Mouse (Mus musculus) kidney, embryonic 16.5 days (tissue): ENCODE data around the gene Nlk. TPM values are rescaled to one million over a fixed set of nuclear protein-coding genes. Genes with fewer than 3 reads are reported as not detected.
A peak's percentile ranks its signal among the peaks of the same experiment; 100 is the strongest.

ENCODE experiments used
- ATAC-seq: fragments of 200-750 bp; cut with Nextera tagmentation; 2 replicates; pipeline ENCODE4 v1.8.0; 2017; ENCODE audit warnings: moderate TSS enrichment; ENCODE audit not compliant: low FRiP score, low TSS enrichment
- H3K27ac ChIP-seq: fragments of 300-500 bp; sonication (generic); 2 replicates; pipeline ENCODE4 v1.5.1; 2014; ENCODE audit warnings: low read length
- H3K27me3 ChIP-seq: fragments of 300-500 bp; sonication (generic); 2 replicates; pipeline ENCODE4 v1.6.1; 2014; ENCODE audit warnings: low read length, control low read depth, mixed read lengths; ENCODE audit not compliant: insufficient read depth
- H3K36me3 ChIP-seq: fragments of 300-500 bp; sonication (generic); 2 replicates; pipeline ENCODE4 v1.6.1; 2014; ENCODE audit warnings: low read length, control low read depth, mixed read lengths; ENCODE audit not compliant: insufficient read depth
- H3K4me1 ChIP-seq: fragments of 300-500 bp; sonication (generic); 2 replicates; pipeline ENCODE4 v1.6.1; 2014; ENCODE audit warnings: low read length, control low read depth, mixed read lengths; ENCODE audit not compliant: insufficient read depth
- H3K4me2 ChIP-seq: fragments of 300-500 bp; sonication (generic); replicated peaks from 2 replicates; pipeline ENCODE4 v1.6.1; 2014; ENCODE audit warnings: low read depth, low read length
- H3K4me3 ChIP-seq: fragments of 300-500 bp; sonication (generic); 2 replicates; pipeline ENCODE4 v1.5.1; 2014; ENCODE audit warnings: mild to moderate bottlenecking, low read length
- H3K9ac ChIP-seq: fragments of 300-500 bp; sonication (generic); replicated peaks from 2 replicates; pipeline ENCODE4 v1.6.1; 2014; ENCODE audit warnings: low read length
- H3K9me3 ChIP-seq: fragments of 300-500 bp; sonication (generic); 2 replicates; pipeline ENCODE4 v1.6.1; 2016; ENCODE audit warnings: low read length, control low read depth
- WGBS: fragments of 180-500 bp; shearing (Covaris S2); extraction: QIAGEN DNeasy Blood & Tissue Kit; methylation state at CpG from one replicate; pipeline ENCODE4 v1.1.7; 2014; 5-methylcytosine and 5-hydroxymethylcytosine counted together
- polyA plus RNA-seq: library from polyadenylated mRNA; unstranded; fragments of >200 nt; fragmentation: Nextera tagmentation; extraction: Ambion mirVana; gene quantifications from 2 replicates; pipeline ENCODE4 v1.2.1, GENCODE M21; 2015

Gene Nlk
- 14.3 and 16.3 TPM in 2 replicates for polyA plus RNA-seq

GRCm38 (mm10) chr11:78696777-78697752, at the start of gene Nlk:
Nlk (minus strand) TSS chr11:78697373.
- Histone ChIP-seq H3K4me2 (peak within 1 kb of the TSS; percentile 57), H3K4me1 (peaks cover 28% of the 10 kb centered on the region), H3K9ac (peak within 1 kb of the TSS; percentile 86), H3K36me3 (no peaks in the 10 kb centered on the region), H3K9me3 (no peaks in the 10 kb centered on the region), H3K27me3 (no peaks in the 10 kb centered on the region), H3K4me3 (peak within 1 kb of the TSS; percentile 88), H3K27ac (peak within 1 kb of the TSS; percentile 82)
- WGBS = under 1% methylated on average over 51 of the region's 65 CpGs
- peak; percentile 100 for ATAC-seq

DNA sequence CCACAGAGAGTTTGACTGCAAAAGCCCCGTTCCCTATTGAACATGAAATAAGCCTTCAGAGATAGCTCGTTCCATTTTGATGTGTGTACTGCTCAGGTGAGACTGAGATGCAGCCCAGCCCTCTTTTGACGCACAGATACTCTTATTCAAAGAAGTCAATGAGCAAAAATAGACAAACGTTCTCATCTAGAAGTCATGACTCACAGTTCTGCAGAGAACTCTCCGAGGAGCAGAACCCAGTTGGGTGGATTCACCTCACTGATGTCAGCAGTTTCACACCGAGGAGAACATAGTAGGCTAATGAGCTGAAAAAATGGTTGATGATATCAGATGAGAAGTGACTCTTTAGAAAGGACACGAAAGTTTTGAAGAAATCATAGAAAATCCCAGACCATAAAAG, 49.1 kb upstream of the Nlk start:
- Histone ChIP-seq H3K27ac (no peak overlapping the region), H3K9me3 (no peaks in the 10 kb centered on the region), H3K4me1 (peaks cover 7% of the 10 kb centered on the region), H3K4me2 (no peak overlapping the region), H3K4me3 (no peak overlapping the region), H3K27me3 (no peaks in the 10 kb centered on the region), H3K36me3 (no peaks in the 10 kb centered on the region; the same call in 1 of the 2 replicates), H3K9ac (no peak overlapping the region)
- no peak for ATAC-seq
- WGBS = 87% methylated on average over 7 of the region's 7 CpGs

DNA sequence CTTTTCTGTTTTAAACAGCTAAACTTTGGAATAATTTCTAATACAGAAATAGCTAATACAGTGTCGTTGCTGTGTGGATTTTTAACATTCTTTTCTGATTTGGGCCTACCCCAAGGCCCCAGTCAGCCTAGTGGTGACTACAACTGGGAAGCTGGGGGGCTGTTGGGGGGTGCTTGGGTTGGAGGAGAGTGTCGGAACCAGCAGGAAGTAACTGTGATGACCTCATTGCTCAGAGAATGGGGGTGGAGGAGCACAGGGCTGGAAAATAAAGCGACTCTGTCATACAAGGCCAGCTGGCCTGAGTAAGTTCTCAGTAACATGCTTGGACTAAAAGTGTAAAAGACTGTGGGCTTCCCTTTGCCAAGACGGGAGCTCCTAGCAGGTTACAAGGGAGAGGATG, 48.3 kb upstream of the Nlk start:
- WGBS = 50% methylated on average over 4 of the region's 4 CpGs
- no peaks in the 10 kb centered on the region; the same call in 1 of the 2 replicates for H3K36me3 ChIP-seq
- no peak for ATAC-seq
- H3K4me3 ChIP-seq = no peak overlapping the region
- no peaks in the 10 kb centered on the region for H3K9me3 ChIP-seq
- H3K4me1 ChIP-seq = peaks cover 1% of the 10 kb centered on the region; the same call in 1 of the 2 replicates
- H3K9ac ChIP-seq = no peak overlapping the region
- H3K27me3 ChIP-seq = no peaks in the 10 kb centered on the region
- no peak overlapping the region for H3K27ac ChIP-seq
- no peak overlapping the region for H3K4me2 ChIP-seq

DNA sequence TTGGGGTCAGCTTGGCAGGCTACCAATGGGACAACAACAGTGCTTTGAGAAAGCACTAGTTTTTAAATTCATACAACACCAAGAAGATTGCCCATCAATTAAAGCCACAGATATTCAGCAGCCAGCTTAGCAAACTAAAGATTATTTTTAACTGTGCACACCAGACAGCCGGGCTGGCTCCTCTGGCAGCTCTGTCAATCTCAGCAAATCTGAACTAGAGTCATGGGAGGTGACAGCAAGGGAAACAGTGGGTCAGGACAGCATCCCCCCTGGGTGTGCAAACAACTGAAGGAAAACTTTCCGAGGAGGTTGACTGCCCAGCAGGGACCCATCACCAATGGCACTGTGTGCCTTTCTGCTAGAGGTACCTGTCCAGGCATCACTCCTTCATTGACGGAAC, 45.3 kb upstream of the Nlk start:
- Histone ChIP-seq H3K4me1 (no peaks in the 10 kb centered on the region), H3K27me3 (no peaks in the 10 kb centered on the region), H3K27ac (no peak overlapping the region), H3K9ac (no peak overlapping the region), H3K36me3 (no peaks in the 10 kb centered on the region), H3K9me3 (no peaks in the 10 kb centered on the region), H3K4me2 (no peak overlapping the region), H3K4me3 (no peak overlapping the region)
- WGBS = 73% methylated on average over 3 of the region's 3 CpGs
- ATAC-seq = no peak

DNA sequence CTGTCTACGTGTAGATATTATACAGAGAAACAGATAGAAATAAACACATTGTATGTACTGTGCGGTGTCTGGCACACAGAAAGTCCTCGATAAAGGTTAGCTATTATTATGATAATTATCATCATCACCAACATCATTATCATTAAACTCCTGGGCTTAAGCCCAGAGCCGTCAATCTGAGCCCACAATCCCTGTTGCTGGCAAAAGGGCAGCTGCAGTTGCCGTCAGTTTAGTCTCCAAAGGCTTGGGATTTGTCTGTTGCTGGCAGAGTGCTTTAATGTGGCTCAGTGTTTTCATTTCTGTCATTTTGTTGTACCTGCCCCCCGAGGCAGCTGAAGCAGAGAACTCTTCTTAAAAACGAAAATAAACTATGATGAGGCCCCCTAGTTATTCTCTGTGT, 44.8 kb upstream of the Nlk start:
- H3K9ac ChIP-seq = no peak overlapping the region
- no peak overlapping the region for H3K4me3 ChIP-seq
- ATAC-seq = no peak
- H3K4me2 ChIP-seq = no peak overlapping the region
- H3K9me3 ChIP-seq = no peaks in the 10 kb centered on the region
- H3K36me3 ChIP-seq = no peaks in the 10 kb centered on the region
- H3K27ac ChIP-seq = no peak overlapping the region
- H3K27me3 ChIP-seq = no peaks in the 10 kb centered on the region
- WGBS = 78% methylated on average over 7 of the region's 7 CpGs
- H3K4me1 ChIP-seq = no peaks in the 10 kb centered on the region

DNA sequence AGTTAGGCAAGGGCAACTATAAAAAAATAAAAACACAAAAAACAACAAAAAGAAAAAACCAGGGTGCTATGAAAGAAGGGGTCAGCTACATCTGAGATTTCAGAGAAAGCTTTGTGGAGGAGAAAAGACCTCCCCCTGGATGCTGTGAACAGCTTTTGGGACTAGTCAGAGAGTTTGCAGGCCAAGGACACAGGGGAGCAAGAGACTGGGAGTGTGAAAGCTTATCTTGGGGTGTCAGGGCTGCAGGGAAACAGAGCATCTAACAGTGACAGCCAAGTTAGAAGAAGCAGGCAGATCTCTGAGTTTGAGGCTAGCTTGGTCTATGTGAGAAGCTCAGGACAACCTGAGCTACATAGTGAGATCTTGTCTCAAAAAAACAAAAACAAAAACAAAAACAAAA, 42.2 kb upstream of the Nlk start:
- H3K4me3 ChIP-seq = no peak overlapping the region
- no peaks in the 10 kb centered on the region for H3K9me3 ChIP-seq
- ATAC-seq = no peak

DNA sequence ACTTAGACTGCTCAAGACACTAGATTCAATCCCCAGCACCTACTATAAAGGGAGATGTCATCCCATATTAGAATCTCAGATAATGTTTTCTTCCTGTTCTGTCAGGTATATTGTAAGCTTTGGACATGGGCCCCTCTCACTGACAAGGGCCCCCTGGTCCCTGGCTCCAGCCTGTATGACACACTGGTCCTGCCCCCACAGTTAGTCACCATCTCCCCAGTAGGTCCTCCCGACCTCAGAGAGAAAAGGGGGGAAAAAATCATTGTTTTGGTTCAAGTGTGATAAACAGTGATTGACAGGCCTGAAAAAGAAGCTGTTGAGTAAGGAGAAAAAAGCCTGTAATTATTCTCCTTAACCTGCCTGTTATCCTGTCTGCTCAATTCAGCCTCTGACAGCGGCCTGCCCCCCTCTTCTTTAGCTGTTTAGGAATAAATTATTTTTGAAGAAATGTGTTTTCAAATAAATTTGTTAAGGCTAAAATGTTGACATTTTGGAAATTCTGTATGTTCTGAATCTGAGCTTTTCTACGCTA, 39.8 kb upstream of the Nlk start:
- H3K9ac ChIP-seq = no peak overlapping the region
- H3K4me3 ChIP-seq = no peak overlapping the region
- H3K4me2 ChIP-seq = no peak overlapping the region
- no peaks in the 10 kb centered on the region for H3K27me3 ChIP-seq
- no peaks in the 10 kb centered on the region for H3K9me3 ChIP-seq
- 68% methylated on average over 3 of the region's 3 CpGs for WGBS
- H3K4me1 ChIP-seq = no peaks in the 10 kb centered on the region
- no peak overlapping the region for H3K27ac ChIP-seq
- no peaks in the 10 kb centered on the region for H3K36me3 ChIP-seq
- ATAC-seq = no peak

More for the DNA sequence above, 42.2 kb upstream of the Nlk start:
- H3K27me3 ChIP-seq = no peaks in the 10 kb centered on the region
- no peaks in the 10 kb centered on the region for H3K4me1 ChIP-seq
- no peak overlapping the region for H3K27ac ChIP-seq
- H3K9ac ChIP-seq = no peak overlapping the region
- no peaks in the 10 kb centered on the region for H3K36me3 ChIP-seq
- no peak overlapping the region for H3K4me2 ChIP-seq

DNA sequence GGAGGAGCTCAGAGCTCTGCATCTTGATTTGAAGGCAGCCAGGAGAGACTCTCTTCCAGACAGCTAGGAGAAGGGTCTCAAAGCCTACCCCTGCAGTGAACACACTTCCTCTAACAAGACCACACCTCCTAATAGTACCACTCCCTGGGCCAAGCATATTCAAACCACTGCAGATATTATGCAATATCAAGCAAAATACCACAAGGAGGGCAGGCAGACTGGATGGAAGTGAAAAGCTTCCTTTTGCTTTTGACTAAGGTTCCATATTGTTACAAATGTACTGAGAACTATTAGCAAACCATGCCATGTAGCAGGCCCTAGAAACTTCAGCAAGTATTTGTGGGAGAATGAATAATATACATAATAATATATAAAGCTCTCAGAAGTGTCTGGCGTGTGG, 38.0 kb upstream of the Nlk start:
- no peak overlapping the region for H3K9ac ChIP-seq
- H3K4me3 ChIP-seq = no peak overlapping the region
- no peaks in the 10 kb centered on the region for H3K4me1 ChIP-seq
- no peak overlapping the region for H3K27ac ChIP-seq
- no peaks in the 10 kb centered on the region for H3K27me3 ChIP-seq
- ATAC-seq = no peak
- H3K36me3 ChIP-seq = no peaks in the 10 kb centered on the region
- H3K9me3 ChIP-seq = no peaks in the 10 kb centered on the region
- no peak overlapping the region for H3K4me2 ChIP-seq
- WGBS = 96% methylated on average over 1 of the region's 1 CpGs

DNA sequence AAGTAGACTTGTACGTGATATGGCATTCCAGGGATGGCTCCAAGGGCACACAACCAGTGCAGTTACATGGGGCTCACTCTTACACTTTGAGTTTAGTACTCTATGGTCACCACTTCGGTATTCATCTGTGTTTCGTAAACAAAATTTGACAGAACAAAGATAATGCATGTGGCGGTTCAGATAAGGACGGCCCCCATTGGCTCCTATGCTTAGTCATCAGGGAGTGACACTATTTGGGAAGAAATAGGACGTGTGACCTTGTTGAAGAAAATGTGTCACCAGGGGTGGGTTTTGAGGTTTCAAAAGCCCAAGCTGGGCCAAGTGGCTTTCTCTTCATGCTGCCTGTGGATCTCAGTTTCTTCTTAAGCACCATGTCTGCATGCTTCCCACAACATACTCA, 35.4 kb upstream of the Nlk start:
- Histone ChIP-seq H3K27ac (no peak overlapping the region), H3K27me3 (no peaks in the 10 kb centered on the region), H3K4me1 (no peaks in the 10 kb centered on the region), H3K36me3 (no peaks in the 10 kb centered on the region), H3K9me3 (no peaks in the 10 kb centered on the region), H3K4me2 (no peak overlapping the region), H3K4me3 (no peak overlapping the region), H3K9ac (no peak overlapping the region)
- ATAC-seq = no peak
- 81% methylated on average over 6 of the region's 6 CpGs for WGBS

GRCm38 (mm10) chr11:78730902-78731301, 33.7 kb upstream of the Nlk start:
- no peak overlapping the region for H3K4me2 ChIP-seq
- no peak overlapping the region for H3K9ac ChIP-seq
- H3K27me3 ChIP-seq = no peaks in the 10 kb centered on the region
- WGBS = 25% methylated on average over 2 of the region's 2 CpGs
- H3K36me3 ChIP-seq = no peaks in the 10 kb centered on the region
- ATAC-seq = no peak
- no peaks in the 10 kb centered on the region for H3K9me3 ChIP-seq
- no peak overlapping the region for H3K4me3 ChIP-seq
- H3K27ac ChIP-seq = no peak overlapping the region
- no peaks in the 10 kb centered on the region for H3K4me1 ChIP-seq
